Mouse (Mus musculus) right cerebral cortex, postnatal 4 days (tissue): ENCODE results near the gene Sdk1.

Experiments
- DNase-seq: peaks from one replicate; pipeline ENCODE4 v3.0.0-alpha.2; 2022

Sdk1 gene

GRCm38 (mm10) chr5:142024448-142024847 is 783.2 kb downstream of the Sdk1 start:
- no peak for DNase-seq

- DNase-seq = peak; percentile 12
Measured at GRCm38 (mm10) chr5:142036536-142036935, 795.2 kb downstream of the Sdk1 start.

- DNase-seq = no peak
Measured at GRCm38 (mm10) chr5:142039236-142039635, 797.9 kb downstream of the Sdk1 start.

- DNase-seq = no peak
Measured at GRCm38 (mm10) chr5:142039891-142040530, 798.7 kb downstream of the Sdk1 start.

- DNase-seq = no peak
Measured at GRCm38 (mm10) chr5:142041226-142041802, 800.0 kb downstream of the Sdk1 start.

GRCm38 (mm10) chr5:142061781-142062180 is 820.5 kb downstream of the Sdk1 start:
- no peak for DNase-seq

GRCm38 (mm10) chr5:142071322-142071721 is 830.0 kb downstream of the Sdk1 start:
- no peak for DNase-seq

GRCm38 (mm10) chr5:142073901-142074300 is 832.6 kb downstream of the Sdk1 start:
- DNase-seq = no peak

- DNase-seq = peak; percentile 67
Measured at GRCm38 (mm10) chr5:142074561-142075500, 833.5 kb downstream of the Sdk1 start.

GRCm38 (mm10) chr5:142080661-142081060 is 839.4 kb downstream of the Sdk1 start:
- no peak for DNase-seq

- no peak for DNase-seq
Measured at GRCm38 (mm10) chr5:142081076-142081475, 839.8 kb downstream of the Sdk1 start.

GRCm38 (mm10) chr5:142096377-142096841 is 855.1 kb downstream of the Sdk1 start:
- no peak for DNase-seq

- no peak for DNase-seq
Measured at GRCm38 (mm10) chr5:142100176-142100575, 858.9 kb downstream of the Sdk1 start.

- DNase-seq = no peak
Measured at GRCm38 (mm10) chr5:142107434-142107833, 866.1 kb downstream of the Sdk1 start.

- no peak for DNase-seq
Measured at GRCm38 (mm10) chr5:142111989-142112388, 870.7 kb downstream of the Sdk1 start.

GRCm38 (mm10) chr5:142113210-142114175 is 872.2 kb downstream of the Sdk1 start:
- no peak for DNase-seq

GRCm38 (mm10) chr5:142127779-142128178 is 886.5 kb downstream of the Sdk1 start:
- no peak for DNase-seq

GRCm38 (mm10) chr5:142128181-142128611 is 886.9 kb downstream of the Sdk1 start:
- DNase-seq = no peak

GRCm38 (mm10) chr5:142130004-142130403 is 888.7 kb downstream of the Sdk1 start:
- DNase-seq = no peak

- DNase-seq = peak; percentile 25
Measured at GRCm38 (mm10) chr5:142139978-142140377, 898.7 kb downstream of the Sdk1 start.

- peak; percentile 32 for DNase-seq
Measured at GRCm38 (mm10) chr5:142149594-142149993, 908.3 kb downstream of the Sdk1 start.

GRCm38 (mm10) chr5:142150756-142151155 is 909.5 kb downstream of the Sdk1 start:
- DNase-seq = no peak
